Mouse (Mus musculus) intestine, embryonic 16.5 days (tissue): ENCODE measurements around the gene Tectb. TPM values are rescaled to one million over a fixed set of nuclear protein-coding genes. Genes with fewer than 3 reads are reported as not detected.
A peak's percentile ranks its signal among the peaks of the same experiment; 100 is the strongest.

Experiments
- ATAC-seq: fragments of 200-750 bp; cut with Nextera tagmentation; 2 replicates; pipeline ENCODE4 v1.8.0; 2017; ENCODE audit warnings: moderate TSS enrichment, moderate library complexity
- H3K27ac ChIP-seq: fragments of 300-500 bp; sonication (generic); 2 replicates; pipeline ENCODE4 v1.5.1; 2014; ENCODE audit warnings: mild to moderate bottlenecking, low read length
- H3K27me3 ChIP-seq: fragments of 300-500 bp; sonication (generic); replicated peaks from 2 replicates; pipeline ENCODE4 v1.6.1; 2014; ENCODE audit warnings: low read length, control low read depth, mixed read lengths; ENCODE audit not compliant: control insufficient read depth, insufficient read depth
- H3K36me3 ChIP-seq: fragments of 300-500 bp; sonication (generic); 2 replicates; pipeline ENCODE4 v1.6.1; 2014; ENCODE audit warnings: low read length, control low read depth; ENCODE audit not compliant: control insufficient read depth, insufficient read depth
- H3K4me1 ChIP-seq: fragments of 300-500 bp; sonication (generic); 2 replicates; pipeline ENCODE4 v1.6.1; 2014; ENCODE audit warnings: low read length, control low read depth, mixed read lengths; ENCODE audit not compliant: control insufficient read depth, insufficient read depth
- H3K4me2 ChIP-seq: fragments of 300-500 bp; sonication (generic); 2 replicates; pipeline ENCODE4 v1.6.1; 2014; ENCODE audit warnings: low read depth, low read length, control low read depth
- H3K4me3 ChIP-seq: fragments of 300-500 bp; sonication (generic); 2 replicates; pipeline ENCODE4 v1.5.1; 2014; ENCODE audit warnings: mild to moderate bottlenecking, low read length
- H3K9ac ChIP-seq: fragments of 300-500 bp; sonication (generic); 2 replicates; pipeline ENCODE4 v1.6.1; 2014; ENCODE audit warnings: low read depth, low read length
- H3K9me3 ChIP-seq: fragments of 300-500 bp; sonication (generic); 2 replicates; pipeline ENCODE4 v1.6.1; 2016; ENCODE audit warnings: low read length, control low read depth; ENCODE audit not compliant: control insufficient read depth
- WGBS: fragments of 180-500 bp; shearing (Covaris S2); extraction: QIAGEN DNeasy Blood & Tissue Kit; methylation state at CpG from one replicate; pipeline ENCODE4 v1.1.7; 2014; 5-methylcytosine and 5-hydroxymethylcytosine counted together
- polyA plus RNA-seq: library from polyadenylated mRNA; unstranded; fragments of >200 nt; fragmentation: Nextera tagmentation; extraction: Ambion mirVana; gene quantifications from 2 replicates; pipeline ENCODE4 v1.2.1, GENCODE M21; 2015

Gene Tectb
- polyA plus RNA-seq, 1 experiment from 2014 or later: 0.18 TPM

GRCm38 (mm10) chr19:55226621-55227020 is 46.1 kb downstream of the Tectb start:
- Histone ChIP-seq H3K4me1 (no peaks in the 10 kb centered on the region), H3K9ac (no peak overlapping the region), H3K36me3 (no peaks in the 10 kb centered on the region), H3K9me3 (no peaks in the 10 kb centered on the region), H3K27me3 (0 out of 2 replicates have a peak, but pooled peaks cover 3% of the 10 kb centered on the region), H3K4me2 (no peak overlapping the region), H3K4me3 (no peak overlapping the region), H3K27ac (no peak overlapping the region)
- WGBS: 74% methylated on average over 5 of the region's 5 CpGs
- ATAC-seq: no peak

GRCm38 (mm10) chr19:55227135-55227534 is 46.6 kb downstream of the Tectb start:
- no peak overlapping the region for H3K4me2 ChIP-seq
- 84% methylated on average over 7 of the region's 7 CpGs for WGBS
- H3K9ac ChIP-seq: no peak overlapping the region
- no peaks in the 10 kb centered on the region for H3K4me1 ChIP-seq
- H3K9me3 ChIP-seq: no peaks in the 10 kb centered on the region
- no peak overlapping the region for H3K4me3 ChIP-seq
- no peak overlapping the region for H3K27ac ChIP-seq
- H3K27me3 ChIP-seq: 0 out of 2 replicates have a peak, but pooled peaks cover 3% of the 10 kb centered on the region
- no peak for ATAC-seq
- no peaks in the 10 kb centered on the region for H3K36me3 ChIP-seq

GRCm38 (mm10) chr19:55231081-55231480 is 50.5 kb downstream of the Tectb start:
- no peak for ATAC-seq
- H3K4me2 ChIP-seq: no peak overlapping the region
- no peaks in the 10 kb centered on the region for H3K4me1 ChIP-seq
- H3K9me3 ChIP-seq: no peaks in the 10 kb centered on the region
- WGBS: 75% methylated on average over 10 of the region's 10 CpGs
- no peaks in the 10 kb centered on the region for H3K27me3 ChIP-seq
- peak overlapping the region; percentile 5; the same call in 1 of the 2 replicates for H3K27ac ChIP-seq
- H3K4me3 ChIP-seq: no peak overlapping the region
- H3K9ac ChIP-seq: no peak overlapping the region
- no peaks in the 10 kb centered on the region for H3K36me3 ChIP-seq

- no peaks in the 10 kb centered on the region for H3K36me3 ChIP-seq
- no peak overlapping the region for H3K9ac ChIP-seq
- ATAC-seq: peak; percentile 91
- no peak overlapping the region for H3K4me3 ChIP-seq
- no peak overlapping the region for H3K4me2 ChIP-seq
- WGBS: 46% methylated on average over 8 of the region's 8 CpGs
- H3K27me3 ChIP-seq: no peaks in the 10 kb centered on the region
- H3K4me1 ChIP-seq: no peaks in the 10 kb centered on the region
- H3K27ac ChIP-seq: 0 out of 2 replicates have a peak overlapping the region, but pooled peaks have one; percentile 12
- no peaks in the 10 kb centered on the region for H3K9me3 ChIP-seq
Measured at GRCm38 (mm10) chr19:55232136-55232535, 51.6 kb downstream of the Tectb start.

- no peaks in the 10 kb centered on the region for H3K4me1 ChIP-seq
- H3K27ac ChIP-seq: no peak overlapping the region
- no peak overlapping the region for H3K4me2 ChIP-seq
- no peak for ATAC-seq
- no peak overlapping the region for H3K4me3 ChIP-seq
- H3K9ac ChIP-seq: no peak overlapping the region
- 35% methylated on average over 2 of the region's 2 CpGs for WGBS
- H3K36me3 ChIP-seq: no peaks in the 10 kb centered on the region
- no peaks in the 10 kb centered on the region for H3K27me3 ChIP-seq
- H3K9me3 ChIP-seq: no peaks in the 10 kb centered on the region
Measured at GRCm38 (mm10) chr19:55236026-55236425, 55.5 kb downstream of the Tectb start.

- WGBS: 81% methylated on average over 5 of the region's 5 CpGs
- Histone ChIP-seq H3K9ac (no peak overlapping the region), H3K9me3 (no peaks in the 10 kb centered on the region), H3K27me3 (no peaks in the 10 kb centered on the region), H3K36me3 (no peaks in the 10 kb centered on the region), H3K4me3 (no peak overlapping the region), H3K4me2 (no peak overlapping the region), H3K27ac (no peak overlapping the region), H3K4me1 (no peaks in the 10 kb centered on the region)
- no peak for ATAC-seq
Measured at GRCm38 (mm10) chr19:55236564-55236963, 56.0 kb downstream of the Tectb start.

- Histone ChIP-seq H3K9ac (no peak overlapping the region), H3K4me2 (no peak overlapping the region), H3K27me3 (no peaks in the 10 kb centered on the region), H3K9me3 (no peaks in the 10 kb centered on the region), H3K4me1 (peaks cover 3% of the 10 kb centered on the region; the same call in 1 of the 2 replicates), H3K4me3 (no peak overlapping the region), H3K27ac (no peak overlapping the region), H3K36me3 (no peaks in the 10 kb centered on the region)
- 65% methylated on average over 6 of the region's 6 CpGs for WGBS
- no peak for ATAC-seq
Measured at GRCm38 (mm10) chr19:55239766-55240426, 59.4 kb downstream of the Tectb start.

GRCm38 (mm10) chr19:55241186-55241645 is 60.7 kb downstream of the Tectb start, which contains the start of gene Gucy2g:
Gene Gucy2g (minus strand): TSS chr19:55241236.
- ATAC-seq: no peak
- Histone ChIP-seq H3K27ac (no peak within 1 kb of the TSS), H3K27me3 (no peaks in the 10 kb centered on the region), H3K36me3 (no peaks in the 10 kb centered on the region), H3K9ac (no peak within 1 kb of the TSS), H3K9me3 (no peaks in the 10 kb centered on the region), H3K4me2 (no peak within 1 kb of the TSS), H3K4me3 (no peak within 1 kb of the TSS), H3K4me1 (peaks cover 8% of the 10 kb centered on the region)
- 81% methylated on average over 6 of the region's 6 CpGs for WGBS

GRCm38 (mm10) chr19:55244791-55245231 is 64.3 kb downstream of the Tectb start:
- H3K4me3 ChIP-seq: no peak overlapping the region
- no peaks in the 10 kb centered on the region for H3K9me3 ChIP-seq
- peaks cover 8% of the 10 kb centered on the region for H3K4me1 ChIP-seq
- H3K4me2 ChIP-seq: no peak overlapping the region
- peak; percentile 72 for ATAC-seq
- H3K27me3 ChIP-seq: no peaks in the 10 kb centered on the region
- peak overlapping the region; percentile 44 for H3K27ac ChIP-seq
- 25% methylated on average over 7 of the region's 7 CpGs for WGBS
- 0 out of 2 replicates have a peak overlapping the region, but pooled peaks have one; percentile 27 for H3K9ac ChIP-seq
- H3K36me3 ChIP-seq: no peaks in the 10 kb centered on the region
